Mouse (Mus musculus) liver, adult 2 months (tissue): ENCODE measurements around the gene Dbn1. TPM values are rescaled to one million over a fixed set of nuclear protein-coding genes. Genes with fewer than 3 reads are reported as not detected.

Experiments used
- DNase-seq: peaks from one replicate; pipeline ENCODE4 v3.0.0-alpha.2; 2011; ENCODE audit warnings: low read depth, low spot score; ENCODE audit errors: extremely low read depth
- H3K27ac ChIP-seq: fragments of 200-500 bp; replicated peaks from 2 replicates; pipeline ENCODE4 v1.5.1; 2012; ENCODE audit warnings: low read depth, mild to moderate bottlenecking, control low read depth, inconsistent platforms, low read length; ENCODE audit not compliant: insufficient read depth
- H3K27me3 ChIP-seq: fragments of 200-500 bp; 2 replicates; pipeline ENCODE4 v1.6.1; 2012; ENCODE audit warnings: mild to moderate bottlenecking, moderate library complexity, low read length, inconsistent platforms; ENCODE audit not compliant: control insufficient read depth, insufficient read depth
- H3K36me3 ChIP-seq: fragments of 200-500 bp; 2 replicates; pipeline ENCODE4 v1.6.1; 2012; ENCODE audit warnings: low read length, inconsistent platforms; ENCODE audit not compliant: control insufficient read depth, insufficient read depth
- H3K4me1 ChIP-seq: fragments of 200-500 bp; 2 replicates; pipeline ENCODE4 v1.6.1; 2011; ENCODE audit warnings: low read length; ENCODE audit not compliant: control insufficient read depth, insufficient read depth
- H3K4me3 ChIP-seq: fragments of 200-500 bp; 2 replicates; pipeline ENCODE4 v1.5.1; 2011; ENCODE audit warnings: low read depth, mild to moderate bottlenecking, control low read depth, low read length, moderate library complexity; ENCODE audit not compliant: insufficient read depth
- H3K79me2 ChIP-seq: fragments of 200-500 bp; 2 replicates; pipeline ENCODE4 v1.6.1; 2012; ENCODE audit warnings: inconsistent platforms, mild to moderate bottlenecking, low read length, moderate library complexity; ENCODE audit not compliant: control insufficient read depth, insufficient read depth
- H3K9ac ChIP-seq: fragments of 200-500 bp; 2 replicates; pipeline ENCODE4 v1.6.1; 2012; ENCODE audit warnings: low read depth, mild to moderate bottlenecking, control low read depth, inconsistent platforms, low read length
- CTCF ChIP-seq: fragments of 200-500 bp; IDR thresholded peaks from 2 replicates; pipeline ENCODE4 v1.5.1; 2011; ENCODE audit warnings: low read depth, low read length, control low read depth
- POLR2A ChIP-seq: fragments of 200-500 bp; IDR thresholded peaks from 2 replicates; pipeline ENCODE4 v1.6.1; 2011; ENCODE audit warnings: low read length, control low read depth; ENCODE audit not compliant: insufficient read depth; ENCODE audit errors: extremely low read depth
- WGBS: fragments of 180-500 bp; shearing (Covaris S2); methylation state at CpG from one replicate; pipeline ENCODE4 v1.1.7; 2018; 5-methylcytosine and 5-hydroxymethylcytosine counted together
- polyA plus RNA-seq: library from polyadenylated mRNA; depleted of rRNA; stranded (reverse); fragments of >200 nt; gene quantifications from 2 replicates; pipeline ENCODE4 v1.2.3, GENCODE M21; 2012
- total RNA-seq: library from RNA; depleted of rRNA; stranded (reverse); fragments of >200 nt; gene quantifications from 2 replicates; pipeline ENCODE4 v1.2.3, GENCODE M21; 2014

Gene Dbn1
- total and polyA plus RNA-seq, 2 experiments, result 0.65 to 2.3 TPM

- WGBS, result 28% methylated on average over 5 of the region's 5 CpGs
- H3K79me2 ChIP-seq, result no peaks in the 10 kb centered on the region
- H3K9ac ChIP-seq, result no peak overlapping the region
- no peak for TF ChIP-seq POLR2A
- no peak for TF ChIP-seq CTCF
- peak; percentile 80 for DNase-seq
- H3K4me3 ChIP-seq, result no peak overlapping the region
- H3K27ac ChIP-seq, result peak overlapping the region; percentile 28
- no peaks in the 10 kb centered on the region for H3K27me3 ChIP-seq
- no peaks in the 10 kb centered on the region for H3K36me3 ChIP-seq
- H3K4me1 ChIP-seq, result peaks cover 13% of the 10 kb centered on the region
Observed at GRCm38 (mm10) chr13:55511492-55511861, 23.6 kb upstream of the Dbn1 start.

- H3K27ac ChIP-seq, result peak overlapping the region; percentile 28
- no peak overlapping the region for H3K9ac ChIP-seq
- 67% methylated on average over 6 of the region's 6 CpGs for WGBS
- H3K79me2 ChIP-seq, result no peaks in the 10 kb centered on the region
- H3K36me3 ChIP-seq, result no peaks in the 10 kb centered on the region
- no peak overlapping the region for H3K4me3 ChIP-seq
- peaks cover 13% of the 10 kb centered on the region for H3K4me1 ChIP-seq
- H3K27me3 ChIP-seq, result no peaks in the 10 kb centered on the region
- DNase-seq, result no peak
- TF ChIP-seq POLR2A, result no peak
- no peak for TF ChIP-seq CTCF
Observed at GRCm38 (mm10) chr13:55510668-55511491, 23.0 kb upstream of the Dbn1 start.

GRCm38 (mm10) chr13:55510332-55510667 is 22.4 kb upstream of the Dbn1 start:
- no peak overlapping the region for H3K27ac ChIP-seq
- H3K36me3 ChIP-seq, result no peaks in the 10 kb centered on the region
- H3K4me3 ChIP-seq, result no peak overlapping the region
- no peak for DNase-seq
- peaks cover 13% of the 10 kb centered on the region for H3K4me1 ChIP-seq
- no peaks in the 10 kb centered on the region for H3K27me3 ChIP-seq
- H3K9ac ChIP-seq, result no peak overlapping the region
- TF ChIP-seq CTCF (no peak), POLR2A (no peak)
- no peaks in the 10 kb centered on the region for H3K79me2 ChIP-seq
- 59% methylated on average over 3 of the region's 3 CpGs for WGBS

GRCm38 (mm10) chr13:55508531-55508930 is 20.6 kb upstream of the Dbn1 start:
- peaks cover 2% of the 10 kb centered on the region; the same call in 1 of the 2 replicates for H3K36me3 ChIP-seq
- no peak for DNase-seq

GRCm38 (mm10) chr13:55507877-55508276 is 20.0 kb upstream of the Dbn1 start:
- H3K27ac ChIP-seq, result no peak overlapping the region
- 88% methylated on average over 11 of the region's 11 CpGs for WGBS
- H3K4me3 ChIP-seq, result no peak overlapping the region
- H3K27me3 ChIP-seq, result no peaks in the 10 kb centered on the region
- TF ChIP-seq POLR2A, result no peak
- TF ChIP-seq CTCF, result no peak
- H3K9ac ChIP-seq, result no peak overlapping the region
- H3K36me3 ChIP-seq, result peaks cover 2% of the 10 kb centered on the region; the same call in 1 of the 2 replicates
- peaks cover 13% of the 10 kb centered on the region for H3K4me1 ChIP-seq
- H3K79me2 ChIP-seq, result no peaks in the 10 kb centered on the region
- DNase-seq, result no peak

More at GRCm38 (mm10) chr13:55508531-55508930, 20.6 kb upstream of the Dbn1 start:
- WGBS, result over 99% methylated on average over 10 of the region's 10 CpGs
- no peak for TF ChIP-seq POLR2A
- no peak for TF ChIP-seq CTCF
- H3K9ac ChIP-seq, result no peak overlapping the region
- H3K79me2 ChIP-seq, result no peaks in the 10 kb centered on the region
- H3K27me3 ChIP-seq, result no peaks in the 10 kb centered on the region
- peaks cover 13% of the 10 kb centered on the region for H3K4me1 ChIP-seq
- no peak overlapping the region for H3K27ac ChIP-seq
- H3K4me3 ChIP-seq, result no peak overlapping the region

- H3K4me1 ChIP-seq, result peaks cover 7% of the 10 kb centered on the region
- H3K27ac ChIP-seq, result no peak overlapping the region
- H3K4me3 ChIP-seq, result no peak overlapping the region
- H3K79me2 ChIP-seq, result no peaks in the 10 kb centered on the region
- TF ChIP-seq CTCF, result no peak
- no peak for TF ChIP-seq POLR2A
- H3K36me3 ChIP-seq, result peaks cover 2% of the 10 kb centered on the region; the same call in 1 of the 2 replicates
- WGBS, result 86% methylated on average over 10 of the region's 10 CpGs
- no peak for DNase-seq
- no peak overlapping the region for H3K9ac ChIP-seq
- no peaks in the 10 kb centered on the region for H3K27me3 ChIP-seq
Observed at GRCm38 (mm10) chr13:55506697-55507096, 18.8 kb upstream of the Dbn1 start.
